Mouse (Mus musculus): ENCODE measurements at regions not wholly inside any gene's neighbourhood (a gene's known extent, or its start where the extent isn't known, plus 50 kb on each side); places are given as distances from the start of the nearest gene placed in this dataset.
A peak's percentile ranks its signal among the peaks of the same experiment; 100 is the strongest.

DNA sequence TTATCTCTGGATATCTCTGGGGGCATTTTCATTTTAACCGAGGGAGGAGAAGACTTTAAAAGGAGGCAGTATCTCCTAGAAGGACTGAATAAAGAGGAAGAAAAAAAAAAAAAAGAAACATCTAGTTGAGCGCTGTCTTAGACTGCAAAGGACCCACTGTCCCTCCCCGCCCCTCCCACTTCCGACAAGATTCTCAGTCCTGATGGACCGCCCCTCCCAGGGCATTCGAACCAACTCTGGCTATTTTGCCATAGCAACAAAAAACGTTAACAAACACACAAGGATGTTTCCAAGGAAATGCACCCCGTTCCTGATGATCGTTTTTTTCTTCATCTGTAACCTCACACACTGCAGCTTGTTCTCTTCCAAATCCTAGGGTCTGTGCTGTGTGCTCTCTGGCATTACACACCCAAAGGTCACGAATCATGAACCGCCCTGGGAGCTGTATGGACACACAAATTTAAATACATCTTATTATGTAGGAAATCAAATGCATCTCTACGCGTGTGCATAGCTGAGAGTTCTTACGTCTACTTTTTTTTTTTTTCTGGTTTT, 75.8 kb downstream of the Rnd3 start:
- Histone ChIP-seq H3K4me2 (ENCODE audit: low read length) (no peak overlapping the region), H3K27ac (ENCODE audit: low read length) (no peak overlapping the region), H3K9me3 (replicated peaks; ENCODE audit: control insufficient read depth, low read length, poor library complexity, severe bottlenecking) (no peaks in the 10 kb centered on the region), H3K4me3 (ENCODE audit: low read depth, low read length) (no peak overlapping the region), H3K9ac (ENCODE audit: low read depth, low read length) (no peak overlapping the region), H3K27me3 (ENCODE audit: control insufficient read depth, insufficient read depth, low read depth, low read length) (no peaks in the 10 kb centered on the region), H3K36me3 (ENCODE audit: control insufficient read depth, insufficient read depth, low read length) (no peaks in the 10 kb centered on the region), H3K4me1 (ENCODE audit: control insufficient read depth, insufficient read depth, low read length) (peaks cover 2% of the 10 kb centered on the region; the same call in 1 of the 2 replicates)
- 65% methylated on average over 14 of the region's 14 CpGs for WGBS
- no peak for ATAC-seq

DNA sequence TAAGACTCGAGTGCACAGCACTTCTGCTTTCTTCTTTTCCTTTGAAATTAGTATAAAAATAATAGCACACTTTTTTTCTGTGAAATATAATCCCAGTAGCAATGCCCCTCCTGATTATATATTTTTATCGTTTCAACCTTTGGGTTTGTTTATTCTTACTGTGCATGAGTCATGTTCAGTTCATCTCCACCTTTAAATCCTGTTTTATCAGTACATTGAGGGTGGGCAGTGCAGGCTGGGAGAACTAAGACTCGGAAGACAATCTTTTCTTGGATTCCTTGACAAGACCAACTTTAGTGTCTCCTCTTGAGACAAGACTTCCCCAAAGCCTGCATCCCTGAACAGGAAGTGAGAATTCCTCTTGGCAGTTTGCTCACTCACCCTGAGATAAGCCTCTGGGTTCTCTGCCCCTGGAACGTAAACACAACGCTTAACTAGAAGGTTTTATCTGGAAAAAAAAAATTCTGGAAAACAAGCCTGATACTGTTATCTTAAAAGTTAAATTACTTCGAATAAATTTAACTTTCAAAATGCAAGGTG, 76.5 kb downstream of the Rnd3 start:
- Histone ChIP-seq H3K4me2 (ENCODE audit: low read length) (no peak overlapping the region), H3K9me3 (replicated peaks; ENCODE audit: control insufficient read depth, low read length, poor library complexity, severe bottlenecking) (no peaks in the 10 kb centered on the region), H3K27ac (ENCODE audit: low read length) (no peak overlapping the region), H3K9ac (ENCODE audit: low read depth, low read length) (no peak overlapping the region), H3K4me3 (ENCODE audit: low read depth, low read length) (no peak overlapping the region), H3K36me3 (ENCODE audit: control insufficient read depth, insufficient read depth, low read length) (no peaks in the 10 kb centered on the region), H3K27me3 (ENCODE audit: control insufficient read depth, insufficient read depth, low read depth, low read length) (no peaks in the 10 kb centered on the region), H3K4me1 (ENCODE audit: control insufficient read depth, insufficient read depth, low read length) (peaks cover 2% of the 10 kb centered on the region; the same call in 1 of the 2 replicates)
- WGBS, result 69% methylated on average over 6 of the region's 6 CpGs
- no peak for ATAC-seq

DNA sequence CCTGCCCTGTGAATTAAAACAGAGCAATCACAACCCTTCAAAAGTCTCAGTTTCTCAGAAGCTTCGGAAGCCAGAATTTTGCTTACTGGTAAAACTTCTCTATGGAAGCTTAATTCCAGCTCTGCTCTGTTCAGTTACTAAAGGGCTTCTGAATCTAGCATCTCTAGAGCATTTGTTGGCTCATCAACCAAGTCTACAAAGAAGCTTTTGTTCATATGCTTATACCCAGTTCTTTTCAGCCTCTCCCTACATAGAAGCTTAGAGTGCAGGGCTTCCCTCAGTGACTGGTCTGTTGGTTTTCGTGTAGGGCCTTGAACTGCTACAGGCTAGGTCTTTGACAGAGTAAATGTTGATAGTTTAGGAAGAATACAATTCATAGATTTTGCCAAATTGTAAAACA, 78.0 kb downstream of the Rnd3 start:
- H3K9ac ChIP-seq (ENCODE audit: low read depth, low read length), result no peak overlapping the region
- no peaks in the 10 kb centered on the region for H3K9me3 ChIP-seq (replicated peaks; ENCODE audit: control insufficient read depth, low read length, poor library complexity, severe bottlenecking)
- ATAC-seq, result no peak
- H3K36me3 ChIP-seq (ENCODE audit: control insufficient read depth, insufficient read depth, low read length), result no peaks in the 10 kb centered on the region
- no peaks in the 10 kb centered on the region for H3K27me3 ChIP-seq (ENCODE audit: control insufficient read depth, insufficient read depth, low read depth, low read length)
- no peak overlapping the region for H3K4me2 ChIP-seq (ENCODE audit: low read length)
- 55% methylated on average over 2 of the region's 2 CpGs for WGBS
- no peak overlapping the region for H3K4me3 ChIP-seq (ENCODE audit: low read depth, low read length)
- no peak overlapping the region for H3K27ac ChIP-seq (ENCODE audit: low read length)
- H3K4me1 ChIP-seq (ENCODE audit: control insufficient read depth, insufficient read depth, low read length), result peaks cover 4% of the 10 kb centered on the region; the same call in 1 of the 2 replicates

DNA sequence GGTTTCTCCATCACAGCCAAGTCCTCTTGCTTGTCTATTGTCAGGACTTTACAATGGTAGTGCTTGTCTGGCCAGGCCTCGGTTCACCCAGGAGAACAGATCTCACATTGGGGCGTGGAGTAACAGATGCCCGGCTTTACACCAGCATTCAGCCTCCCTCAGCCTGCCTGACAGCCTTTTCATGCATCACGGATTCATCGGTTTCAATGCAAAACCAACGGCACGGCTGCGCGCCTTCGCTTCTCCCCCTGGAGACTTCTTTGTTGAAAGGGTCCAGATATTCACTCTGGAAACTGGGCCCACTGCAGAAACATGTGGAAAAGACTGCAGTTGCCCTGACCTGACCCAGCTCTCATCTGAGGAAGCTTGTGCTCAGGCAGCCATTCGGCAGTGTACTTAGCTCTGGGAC, 82.5 kb downstream of the Rnd3 start:
- ATAC-seq, result peak; percentile 86
- Histone ChIP-seq H3K4me2 (ENCODE audit: low read length) (peak overlapping the region; percentile 20), H3K4me3 (ENCODE audit: low read depth, low read length) (no peak overlapping the region), H3K9ac (ENCODE audit: low read depth, low read length) (no peak overlapping the region; the same call in 1 of the 2 replicates), H3K9me3 (replicated peaks; ENCODE audit: control insufficient read depth, low read length, poor library complexity, severe bottlenecking) (no peaks in the 10 kb centered on the region), H3K27ac (ENCODE audit: low read length) (peak overlapping the region; percentile 14), H3K27me3 (ENCODE audit: control insufficient read depth, insufficient read depth, low read depth, low read length) (no peaks in the 10 kb centered on the region), H3K4me1 (ENCODE audit: control insufficient read depth, insufficient read depth, low read length) (peaks cover 4% of the 10 kb centered on the region; the same call in 1 of the 2 replicates), H3K36me3 (ENCODE audit: control insufficient read depth, insufficient read depth, low read length) (no peaks in the 10 kb centered on the region)
- WGBS, result 9% methylated on average over 11 of the region's 11 CpGs

DNA sequence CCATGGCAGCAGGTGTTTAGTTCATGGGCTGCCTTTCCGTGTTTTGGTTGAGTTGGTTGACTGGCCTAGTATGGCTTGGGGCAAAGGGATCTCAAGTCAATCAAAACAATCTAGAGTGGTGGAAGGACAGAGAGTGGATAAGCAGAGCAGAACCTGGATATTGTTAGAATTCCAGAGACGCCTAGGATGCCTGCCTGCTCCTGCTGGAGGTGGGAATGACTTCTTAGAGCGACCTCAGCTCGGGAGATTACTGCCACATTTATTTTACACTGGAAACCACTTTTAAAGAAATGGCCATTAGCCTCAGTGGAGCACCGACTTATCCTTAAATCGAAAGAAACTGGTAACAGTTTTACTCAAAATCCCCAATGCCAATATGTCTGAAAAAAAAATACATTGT, 83.1 kb downstream of the Rnd3 start:
- 23% methylated on average over 6 of the region's 6 CpGs for WGBS
- Histone ChIP-seq H3K4me1 (ENCODE audit: control insufficient read depth, insufficient read depth, low read length) (peaks cover 4% of the 10 kb centered on the region; the same call in 1 of the 2 replicates), H3K36me3 (ENCODE audit: control insufficient read depth, insufficient read depth, low read length) (no peaks in the 10 kb centered on the region), H3K9me3 (replicated peaks; ENCODE audit: control insufficient read depth, low read length, poor library complexity, severe bottlenecking) (no peaks in the 10 kb centered on the region), H3K4me3 (ENCODE audit: low read depth, low read length) (no peak overlapping the region), H3K27ac (ENCODE audit: low read length) (peak overlapping the region; percentile 62; the same call in 1 of the 2 replicates), H3K9ac (ENCODE audit: low read depth, low read length) (no peak overlapping the region), H3K4me2 (ENCODE audit: low read length) (no peak overlapping the region), H3K27me3 (ENCODE audit: control insufficient read depth, insufficient read depth, low read depth, low read length) (no peaks in the 10 kb centered on the region)
- no peak for ATAC-seq

DNA sequence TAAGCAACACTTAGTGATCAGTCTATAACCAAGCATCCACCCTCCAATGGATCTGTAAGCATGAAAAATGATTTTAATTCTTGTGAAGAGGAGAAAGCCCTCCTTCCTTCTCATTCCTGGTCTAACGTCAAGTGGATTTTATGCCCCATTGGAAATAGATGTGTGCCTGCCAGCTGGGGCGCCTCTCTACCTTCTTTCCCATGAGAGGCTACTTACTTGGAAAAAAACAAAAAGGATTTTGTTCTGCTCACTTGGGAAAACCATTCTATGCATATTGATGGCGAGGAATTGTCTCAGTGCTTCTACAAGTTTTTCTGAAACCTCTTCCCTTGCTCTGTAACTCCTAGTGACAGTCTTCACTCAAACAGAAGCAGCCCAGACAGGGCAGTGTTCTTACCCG, 84.1 kb downstream of the Rnd3 start:
- Histone ChIP-seq H3K4me3 (ENCODE audit: low read depth, low read length) (no peak overlapping the region), H3K4me2 (ENCODE audit: low read length) (no peak overlapping the region), H3K36me3 (ENCODE audit: control insufficient read depth, insufficient read depth, low read length) (no peaks in the 10 kb centered on the region), H3K4me1 (ENCODE audit: control insufficient read depth, insufficient read depth, low read length) (peaks cover 4% of the 10 kb centered on the region; the same call in 1 of the 2 replicates), H3K27me3 (ENCODE audit: control insufficient read depth, insufficient read depth, low read depth, low read length) (no peaks in the 10 kb centered on the region), H3K9me3 (replicated peaks; ENCODE audit: control insufficient read depth, low read length, poor library complexity, severe bottlenecking) (no peaks in the 10 kb centered on the region), H3K27ac (ENCODE audit: low read length) (0 out of 2 replicates have a peak overlapping the region, but pooled peaks have one; percentile 28), H3K9ac (ENCODE audit: low read depth, low read length) (no peak overlapping the region)
- WGBS, result 26% methylated on average over 4 of the region's 4 CpGs
- no peak for ATAC-seq

DNA sequence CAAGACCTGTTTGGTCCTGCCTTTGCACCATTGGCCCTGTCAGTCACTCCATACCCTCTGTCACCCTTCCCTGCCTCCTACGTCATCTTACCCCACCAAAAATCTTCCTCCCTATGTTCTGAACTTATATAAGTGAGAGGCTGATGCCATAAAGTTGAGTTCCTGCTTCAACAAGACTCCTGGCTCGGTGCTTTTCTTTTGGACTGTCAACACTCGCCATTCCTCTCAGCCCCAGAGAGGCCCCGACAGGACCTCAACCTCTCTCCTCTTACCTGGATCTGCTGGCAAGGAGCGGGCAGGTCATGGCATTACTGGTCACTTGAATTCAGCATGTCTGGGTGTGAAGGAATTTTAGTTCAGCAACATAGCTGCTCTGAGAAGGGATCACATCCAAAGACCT, 86.9 kb downstream of the Rnd3 start:
- no peak overlapping the region for H3K4me2 ChIP-seq (ENCODE audit: low read length)
- no peak overlapping the region for H3K27ac ChIP-seq (ENCODE audit: low read length)
- H3K27me3 ChIP-seq (ENCODE audit: control insufficient read depth, insufficient read depth, low read depth, low read length), result no peaks in the 10 kb centered on the region
- H3K9ac ChIP-seq (ENCODE audit: low read depth, low read length), result no peak overlapping the region
- 97% methylated on average over 5 of the region's 5 CpGs for WGBS
- peaks cover 4% of the 10 kb centered on the region for H3K4me1 ChIP-seq (ENCODE audit: control insufficient read depth, insufficient read depth, low read length)
- H3K36me3 ChIP-seq (ENCODE audit: control insufficient read depth, insufficient read depth, low read length), result no peaks in the 10 kb centered on the region
- H3K9me3 ChIP-seq (replicated peaks; ENCODE audit: control insufficient read depth, low read length, poor library complexity, severe bottlenecking), result no peaks in the 10 kb centered on the region
- ATAC-seq, result no peak
- H3K4me3 ChIP-seq (ENCODE audit: low read depth, low read length), result no peak overlapping the region

DNA sequence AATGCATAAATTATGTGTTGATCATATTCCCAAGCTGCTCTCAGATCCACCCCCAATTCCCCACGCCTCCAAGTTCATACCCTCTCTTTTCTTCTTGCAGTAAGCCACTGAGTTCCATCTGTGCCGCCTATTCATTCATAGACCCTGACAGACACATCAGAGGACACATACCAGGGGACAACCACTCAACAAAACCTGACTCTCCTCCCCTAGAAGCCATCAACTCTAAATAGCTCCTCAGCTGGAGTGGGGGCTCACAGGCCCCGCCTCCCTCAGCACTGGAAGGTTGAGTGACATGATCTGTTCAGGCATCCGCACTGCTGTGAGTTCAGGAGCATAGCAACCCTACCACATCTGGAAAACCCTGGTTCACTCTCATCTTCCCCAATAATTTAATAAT, 90.8 kb downstream of the Rnd3 start:
- H3K36me3 ChIP-seq (ENCODE audit: control insufficient read depth, insufficient read depth, low read length), result no peaks in the 10 kb centered on the region
- no peak overlapping the region for H3K9ac ChIP-seq (ENCODE audit: low read depth, low read length)

DNA sequence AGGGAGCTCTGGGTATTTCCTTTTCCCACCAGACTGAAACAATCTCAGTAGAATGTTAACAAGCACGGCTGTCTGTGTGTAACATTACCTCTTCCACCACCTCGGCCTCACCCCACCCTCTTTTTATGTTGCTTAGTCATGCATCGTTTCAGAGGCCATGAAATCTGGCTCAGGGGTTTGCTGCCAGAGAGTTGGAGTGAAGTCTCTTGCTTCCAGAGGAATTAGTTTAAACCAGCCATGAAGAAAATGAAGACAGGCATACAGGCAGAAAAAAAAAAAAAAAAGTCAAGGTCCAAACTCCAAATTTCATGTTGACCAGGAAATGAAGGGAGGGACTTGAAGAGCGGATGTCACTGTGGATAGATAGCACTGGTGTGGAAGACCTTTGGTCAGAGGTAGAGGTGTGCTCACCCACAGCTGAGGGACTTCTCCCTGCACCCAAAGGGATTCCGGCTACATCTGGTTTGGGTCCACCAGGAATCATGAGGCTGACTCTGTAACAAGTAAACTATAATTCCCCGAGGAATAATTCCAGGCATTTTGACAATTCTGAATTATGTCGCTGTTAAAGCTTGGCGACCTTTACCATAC, 92.7 kb downstream of the Rnd3 start:
- H3K27me3 ChIP-seq (ENCODE audit: control insufficient read depth, insufficient read depth, low read depth, low read length), result no peaks in the 10 kb centered on the region
- H3K4me1 ChIP-seq (ENCODE audit: control insufficient read depth, insufficient read depth, low read length), result no peaks in the 10 kb centered on the region; the same call in 1 of the 2 replicates
- no peak for ATAC-seq
- no peaks in the 10 kb centered on the region for H3K9me3 ChIP-seq (replicated peaks; ENCODE audit: control insufficient read depth, low read length, poor library complexity, severe bottlenecking)
- H3K4me3 ChIP-seq (ENCODE audit: low read depth, low read length), result no peak overlapping the region
- no peak overlapping the region for H3K4me2 ChIP-seq (ENCODE audit: low read length)
- WGBS, result 62% methylated on average over 8 of the region's 8 CpGs
- no peak overlapping the region for H3K9ac ChIP-seq (ENCODE audit: low read depth, low read length)
- no peak overlapping the region for H3K27ac ChIP-seq (ENCODE audit: low read length)
- no peaks in the 10 kb centered on the region for H3K36me3 ChIP-seq (ENCODE audit: control insufficient read depth, insufficient read depth, low read length)

More for the DNA sequence above, 90.8 kb downstream of the Rnd3 start:
- Histone ChIP-seq H3K4me1 (ENCODE audit: control insufficient read depth, insufficient read depth, low read length) (no peaks in the 10 kb centered on the region; the same call in 1 of the 2 replicates), H3K4me2 (ENCODE audit: low read length) (no peak overlapping the region), H3K27me3 (ENCODE audit: control insufficient read depth, insufficient read depth, low read depth, low read length) (no peaks in the 10 kb centered on the region), H3K27ac (ENCODE audit: low read length) (no peak overlapping the region), H3K9me3 (replicated peaks; ENCODE audit: control insufficient read depth, low read length, poor library complexity, severe bottlenecking) (no peaks in the 10 kb centered on the region), H3K4me3 (ENCODE audit: low read depth, low read length) (no peak overlapping the region)
- WGBS, result 64% methylated on average over 4 of the region's 4 CpGs
- no peak for ATAC-seq
